ENCODE assay signal across 8 mouse cellular contexts in genomic region chr11:19947626-19948135, GRCm38 (mm10). TPM values are rescaled to one million over a fixed set of nuclear protein-coding genes. Genes with fewer than 3 reads are reported as not detected.
DNase-seq lines count a peak whose midpoint lies in the region; ATAC-seq and TF ChIP-seq lines count a peak whose summit lies in the region.

No protein-coding gene starts in this region.

- intact Hi-C loops in heart, postnatal 14 days (cut with DNase I), result no loop called here

- no peaks in the 10 kb centered on the region for H3K9me3 ChIP-seq in lung, embryonic 14.5 days (ENCODE audit: low read depth, low read length)

- H3K27me3 ChIP-seq in cerebellum, adult 2 months (ENCODE audit: control insufficient read depth, insufficient read depth, low read length), result no peaks in the 10 kb centered on the region
- H3K27me3 ChIP-seq in lung, embryonic 14.5 days (ENCODE audit: insufficient read depth, low read length), result no peaks in the 10 kb centered on the region

- peak; percentile 34; the same call in 1 of the 2 replicates for ATAC-seq in lung, embryonic 14.5 days (ENCODE audit: insufficient read depth)

- no peak overlapping the region for H3K4me2 ChIP-seq in lung, embryonic 14.5 days

- DNase-seq in cerebellum, adult 2 months, result no peak
- no peak for DNase-seq in cerebellum, adult 11 months
- peak; percentile 60 for DNase-seq in lung, embryonic 14.5 days
- DNase-seq in lung, postnatal 25 days (ENCODE audit: low spot score), result no peak
- DNase-seq in heart, postnatal 14 days, result peak; percentile 62 to 65
- peak; percentile 35 for DNase-seq in lung, postnatal 36 days
- no peak for DNase-seq in adipocyte (ENCODE audit: low spot score)
- no peak for DNase-seq in spleen, postnatal 4 days (ENCODE audit: low spot score in 2 of 2)

- H3K9ac ChIP-seq in lung, embryonic 14.5 days, result no peak overlapping the region

- no peak for TF ChIP-seq CTCF in cerebellum, adult 2 months (IDR thresholded peaks at IDR 0.05; ENCODE audit: borderline replicate concordance, insufficient read depth, low read depth, low read length)
- no peak for TF ChIP-seq CTCF in lung, embryonic 14.5 days (IDR thresholded peaks at IDR 0.05; ENCODE audit: low read depth)

- H3K27ac ChIP-seq in cerebellum, adult 2 months (ENCODE audit: insufficient read depth, low read length), result peak overlapping the region; percentile 83
- H3K27ac ChIP-seq in lung, embryonic 14.5 days (ENCODE audit: low read depth), result no peak overlapping the region

- no peak overlapping the region for H3K4me3 ChIP-seq in cerebellum, adult 2 months (replicated peaks; ENCODE audit: insufficient read depth, low read depth, low read length)
- no peak overlapping the region for H3K4me3 ChIP-seq in lung, embryonic 14.5 days (ENCODE audit: low read depth, low read length)

- H3K4me1 ChIP-seq in cerebellum, adult 2 months (ENCODE audit: control insufficient read depth, insufficient read depth, low read length), result peaks cover 61% of the 10 kb centered on the region
- peaks cover 11% of the 10 kb centered on the region; the same call in 1 of the 2 replicates for H3K4me1 ChIP-seq in lung, embryonic 14.5 days (ENCODE audit: insufficient read depth)

- TF ChIP-seq POLR2A in cerebellum, adult 2 months (IDR thresholded peaks at IDR 0.05; ENCODE audit: borderline replicate concordance, insufficient read depth, low read length), result no peak

- H3K36me3 ChIP-seq in lung, embryonic 14.5 days (ENCODE audit: insufficient read depth), result no peaks in the 10 kb centered on the region

- WGBS in cerebellum, adult 2 months, result 29% methylated on average over 7 of the region's 7 CpGs
- 64% methylated on average over 7 of the region's 7 CpGs for WGBS in lung, embryonic 14.5 days

RNA-seq across cellular contexts. Expression of gene Spred2, which starts 23.5 kb away (rescaled TPM):
- polyA plus RNA-seq in cerebellum, adult 2 months (2012; rRNA removed), result 40.3 and 40.6 TPM in 2 replicates
- 7.0 and 7.2 TPM in 2 replicates for polyA plus RNA-seq in lung, embryonic 14.5 days (2014; fragmentation: Nextera tagmentation; extraction: Ambion mirVana)
- 10 to 100 TPM; 27.1 to 27.3 TPM for total RNA-seq in heart, postnatal 14 days (2021)

Comparison
In these comparisons a context has a peak if more than half of its experiments do, and no peak if none do; other contexts are left out.
1. DNase-seq: peak in lung, embryonic 14.5 days (single experiment), heart, postnatal 14 days (2 of 2) and lung, postnatal 36 days (single experiment); none in cerebellum, adult 2 months (0 of 2), cerebellum, adult 11 months (single experiment), lung, postnatal 25 days (single experiment), adipocyte (single experiment) and spleen, postnatal 4 days (0 of 2).